Mouse (Mus musculus): ENCODE data around the gene Stard3nl. TPM values are rescaled to one million over a fixed set of nuclear protein-coding genes. Genes with fewer than 3 reads are reported as not detected.
"Not testable (repeated sequence)": the region's sequence is repeated elsewhere in the genome, so short reads cannot be mapped to it uniquely, and the experiment has no call there.

The Stard3nl gene
- total RNA-seq, 2 experiments from 2014 or later = 59.1 to 59.2 TPM

- no peak for DNase-seq (ENCODE audit: low spot score in 2 of 2)
Measured at GRCm38 (mm10) chr13:19389434-19389833, 6.2 kb downstream of the Stard3nl start.

DNA sequence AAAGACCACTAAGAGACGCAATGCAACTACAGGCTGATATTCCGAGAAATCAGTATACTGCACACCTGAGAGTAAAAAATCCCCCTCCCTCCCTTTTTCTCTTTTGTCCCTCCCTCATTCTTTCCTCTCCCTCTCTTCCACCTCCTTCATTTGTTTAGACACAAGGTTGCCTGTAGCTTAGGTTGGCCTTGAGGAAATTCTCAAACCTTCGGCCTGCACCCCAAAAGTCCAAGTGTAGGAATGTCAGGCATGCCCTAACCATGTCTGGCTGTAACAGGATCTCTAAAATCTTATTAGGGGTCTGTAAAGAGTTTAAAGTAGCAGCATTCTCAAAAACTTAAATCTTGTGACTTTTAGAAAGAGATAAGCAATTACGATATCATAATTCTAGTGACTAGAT, 10.4 kb downstream of the Stard3nl start:
- no peak for DNase-seq (ENCODE audit: low spot score in 2 of 2)

GRCm38 (mm10) chr13:19381112-19381828, 14.3 kb downstream of the Stard3nl start:
- no peak for DNase-seq (ENCODE audit: low spot score in 2 of 2)

DNA sequence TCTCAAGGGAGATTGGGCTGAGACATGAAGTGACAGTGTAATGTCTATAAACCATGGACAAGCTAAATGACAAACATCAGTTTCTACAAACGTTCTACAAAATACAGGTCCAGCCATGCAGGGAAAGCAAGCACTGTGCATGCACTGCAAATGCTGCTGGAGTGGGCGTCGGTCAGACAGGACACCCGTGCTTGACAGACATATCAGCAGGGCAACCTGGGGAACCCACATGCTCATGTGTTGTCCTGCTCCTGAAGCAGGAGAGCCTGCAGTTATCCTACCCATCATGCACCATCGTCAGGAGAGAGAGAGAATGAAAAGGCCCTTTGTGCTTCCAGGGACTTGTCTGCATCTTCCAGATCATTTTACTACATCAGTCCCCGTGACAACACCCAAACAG, 16.3 kb downstream of the Stard3nl start:
- no peak for DNase-seq (ENCODE audit: low spot score in 2 of 2)

GRCm38 (mm10) chr13:19372133-19372729, 23.4 kb downstream of the Stard3nl start:
- no peak for DNase-seq (ENCODE audit: low spot score in 2 of 2)

DNA sequence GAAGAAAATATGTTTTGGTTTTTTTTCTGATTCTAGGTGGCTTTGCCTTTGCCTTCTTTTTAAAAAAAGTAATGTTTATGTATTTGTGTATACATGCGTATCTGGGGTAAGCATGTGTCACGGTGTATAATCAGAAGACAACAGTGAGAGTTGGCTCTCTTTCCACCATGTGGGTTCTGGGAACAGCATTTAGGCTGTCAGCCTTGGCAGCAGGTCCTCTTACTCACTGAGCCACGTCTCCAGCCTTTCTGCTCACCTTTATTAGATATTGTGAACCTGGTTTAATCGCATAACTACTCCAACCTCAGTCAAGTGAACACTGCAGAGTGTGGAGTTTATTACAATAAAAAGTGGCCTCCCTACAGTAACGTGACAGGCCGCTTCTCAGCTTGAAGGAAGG, 26.8 kb downstream of the Stard3nl start:
- DNase-seq (ENCODE audit: low spot score in 2 of 2) = no peak

- no peak for DNase-seq (ENCODE audit: low spot score in 2 of 2)
Measured at GRCm38 (mm10) chr13:19367536-19367935, 28.1 kb downstream of the Stard3nl start.

GRCm38 (mm10) chr13:19366866-19367265, 28.7 kb downstream of the Stard3nl start:
- DNase-seq (ENCODE audit: low spot score in 2 of 2) = no peak

- DNase-seq (ENCODE audit: low spot score in 2 of 2) = peak in 1 of 2 experiments; percentile 81
Measured at GRCm38 (mm10) chr13:19365596-19365995, 30.0 kb downstream of the Stard3nl start.

GRCm38 (mm10) chr13:19364245-19364772, 31.3 kb downstream of the Stard3nl start:
- peak in 1 of 2 experiments; percentile 85 for DNase-seq (ENCODE audit: low spot score in 2 of 2)

DNA sequence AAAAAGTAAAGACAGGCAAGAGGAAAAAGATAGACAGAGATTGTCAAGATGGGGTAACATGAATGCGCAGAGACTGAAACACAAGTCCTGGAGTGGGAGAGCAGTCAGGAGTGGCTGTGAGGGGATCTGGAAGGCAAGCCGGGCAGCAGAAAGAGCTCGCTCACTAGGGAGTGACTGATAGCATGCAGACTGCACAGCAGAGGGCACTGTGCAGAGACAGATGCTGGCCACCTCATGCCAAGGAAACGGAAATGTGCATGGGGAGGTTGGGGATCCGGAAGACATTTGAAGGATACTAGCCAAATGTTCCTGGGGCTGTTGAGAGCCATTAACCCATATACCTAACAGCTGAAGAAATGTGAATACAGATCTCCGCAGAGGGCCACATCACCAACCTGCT, 33.2 kb downstream of the Stard3nl start:
- no peak for DNase-seq (ENCODE audit: low spot score in 2 of 2)

GRCm38 (mm10) chr13:19358027-19358426, 37.6 kb downstream of the Stard3nl start:
- no peak for DNase-seq (ENCODE audit: low spot score in 2 of 2)

DNA sequence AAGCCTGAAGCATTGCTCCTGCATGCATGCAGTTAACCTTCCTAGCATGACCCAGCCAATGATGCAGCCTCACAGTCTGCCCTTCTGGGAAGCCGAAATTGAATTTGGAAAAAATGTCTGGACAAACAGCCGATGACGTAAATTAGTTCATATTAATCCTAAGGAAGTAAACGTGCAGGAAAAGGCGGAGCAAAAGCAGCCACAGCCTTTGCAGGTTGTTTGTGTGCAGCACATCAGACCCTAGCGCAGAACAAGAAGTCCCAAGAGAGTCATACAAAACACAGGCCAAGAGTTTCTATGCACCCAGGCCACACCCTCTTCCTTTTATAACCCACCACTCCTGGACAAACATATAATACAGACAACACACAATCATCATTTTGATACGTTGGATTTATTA, 38.3 kb downstream of the Stard3nl start:
- no peak for DNase-seq (ENCODE audit: low spot score in 2 of 2)

GRCm38 (mm10) chr13:19356720-19357119, 38.9 kb downstream of the Stard3nl start:
- no peak for DNase-seq (ENCODE audit: low spot score in 2 of 2)

- no peak for DNase-seq (ENCODE audit: low spot score in 2 of 2)
Measured at GRCm38 (mm10) chr13:19356120-19356519, 39.5 kb downstream of the Stard3nl start.

GRCm38 (mm10) chr13:19352795-19353194, 42.8 kb downstream of the Stard3nl start:
- DNase-seq (ENCODE audit: low spot score in 2 of 2) = no peak

DNA sequence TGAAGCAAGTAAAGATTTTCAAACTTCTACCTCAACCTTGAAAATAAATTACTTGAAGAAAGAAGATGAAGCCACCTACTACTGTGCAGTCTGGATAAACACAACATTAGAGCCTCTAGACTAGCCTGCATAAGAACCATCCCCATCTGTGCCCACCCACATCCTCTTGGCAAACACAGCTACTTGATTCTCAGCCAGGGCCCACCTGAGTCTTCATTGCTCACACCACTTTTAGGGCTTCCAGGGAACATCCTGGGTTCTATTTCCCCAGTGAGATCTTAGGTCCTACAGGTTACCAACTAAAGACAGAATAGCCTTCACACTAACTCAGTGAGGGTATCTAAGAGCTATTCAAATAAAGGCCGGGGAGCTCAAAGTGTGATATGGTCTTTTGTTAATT, 55.2 kb downstream of the Stard3nl start:
- DNase-seq (ENCODE audit: low spot score in 2 of 2) = not testable (repeated sequence)

DNA sequence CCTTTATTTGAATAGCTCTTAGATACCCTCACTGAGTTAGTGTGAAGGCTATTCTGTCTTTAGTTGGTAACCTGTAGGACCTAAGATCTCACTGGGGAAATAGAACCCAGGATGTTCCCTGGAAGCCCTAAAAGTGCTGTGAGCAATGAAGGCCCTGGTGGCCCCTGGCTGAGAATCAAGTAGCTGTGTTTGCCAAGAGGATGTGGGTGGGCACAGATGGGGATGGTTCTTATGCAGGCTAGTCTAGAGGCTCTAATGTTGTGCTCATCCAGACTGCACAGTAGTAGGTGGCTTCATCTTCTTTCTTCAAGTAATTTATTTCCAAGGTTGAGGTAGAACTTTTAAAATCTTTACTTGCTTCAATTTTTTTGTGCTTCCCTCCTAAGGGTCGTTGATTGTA, 59.3 kb downstream of the Stard3nl start:
- DNase-seq (ENCODE audit: low spot score in 2 of 2) = peak; percentile 45 to 74
